Mouse (Mus musculus) midbrain, postnatal 0 days (tissue): ENCODE measurements around the gene Extl1. TPM values are rescaled to one million over a fixed set of nuclear protein-coding genes. Genes with fewer than 3 reads are reported as not detected.

ENCODE experiments used
- ATAC-seq: fragments of 200-750 bp; cut with Nextera tagmentation; 2 replicates; pipeline ENCODE4 v1.8.0; 2017; ENCODE audit warnings: moderate number of reproducible peaks, mild to moderate bottlenecking, moderate TSS enrichment, moderate library complexity; ENCODE audit not compliant: low FRiP score
- DNase-seq: peaks from one replicate; pipeline ENCODE4 v3.0.0-alpha.2; 2015; ENCODE audit warnings: low spot score
- H3K27ac ChIP-seq: fragments of 300-500 bp; sonication (generic); 2 replicates; pipeline ENCODE4 v1.5.1; 2014; ENCODE audit warnings: low read depth, mild to moderate bottlenecking, low read length, mixed read lengths
- H3K27me3 ChIP-seq: fragments of 300-500 bp; sonication (generic); 2 replicates; pipeline ENCODE4 v1.6.1; 2014; ENCODE audit warnings: low read length, control low read depth, mixed read lengths; ENCODE audit not compliant: insufficient read depth
- H3K36me3 ChIP-seq: fragments of 300-500 bp; sonication (generic); 2 replicates; pipeline ENCODE4 v1.6.1; 2014; ENCODE audit warnings: low read length, control low read depth, mixed read lengths; ENCODE audit not compliant: insufficient read depth
- H3K4me1 ChIP-seq: fragments of 300-500 bp; sonication (generic); 2 replicates; pipeline ENCODE4 v1.6.1; 2014; ENCODE audit warnings: mild to moderate bottlenecking, control low read depth, antibody characterized with exemption, low read length, mixed read lengths; ENCODE audit not compliant: insufficient read depth
- H3K4me2 ChIP-seq: fragments of 300-500 bp; sonication (generic); 2 replicates; pipeline ENCODE4 v1.6.1; 2014; ENCODE audit warnings: low read depth, mild to moderate bottlenecking, low read length, mixed read lengths; ENCODE audit not compliant: poor library complexity, severe bottlenecking
- H3K4me3 ChIP-seq: fragments of 300-500 bp; sonication (generic); 2 replicates; pipeline ENCODE4 v1.5.1; 2014; ENCODE audit warnings: low read depth, mild to moderate bottlenecking, low read length, moderate library complexity
- H3K9ac ChIP-seq: fragments of 300-500 bp; sonication (generic); replicated peaks from 2 replicates; pipeline ENCODE4 v1.6.1; 2014; ENCODE audit warnings: mild to moderate bottlenecking, low read length, moderate library complexity, mixed read lengths; ENCODE audit not compliant: poor library complexity, severe bottlenecking
- H3K9me3 ChIP-seq: fragments of 300-500 bp; sonication (generic); 2 replicates; pipeline ENCODE4 v1.6.1; 2016; ENCODE audit warnings: low read length, control low read depth
- CTCF ChIP-seq: IDR thresholded peaks from 2 replicates; pipeline ENCODE4 v1.5.1; 2016; ENCODE audit warnings: antibody characterized with exemption, mild to moderate bottlenecking
- WGBS: fragments of 180-500 bp; shearing (Covaris S2); extraction: QIAGEN DNeasy Blood & Tissue Kit; methylation state at CpG from one replicate; pipeline ENCODE4 v1.1.7; 2014; 5-methylcytosine and 5-hydroxymethylcytosine counted together
- polyA plus RNA-seq: library from polyadenylated mRNA; unstranded; fragments of >200 nt; fragmentation: Nextera tagmentation; extraction: Ambion mirVana; gene quantifications from 2 replicates; pipeline ENCODE4 v1.2.1, GENCODE M21; 2015
- total RNA-seq: library from RNA; depleted of rRNA; stranded (reverse); fragments of >200 nt; gene quantifications from 2 replicates; pipeline ENCODE4 v1.2.3, GENCODE M21; 2014

Extl1 gene
- total and polyA plus RNA-seq, 2 experiments from 2014 or later, result 0.79 to 2.1 TPM

DNA sequence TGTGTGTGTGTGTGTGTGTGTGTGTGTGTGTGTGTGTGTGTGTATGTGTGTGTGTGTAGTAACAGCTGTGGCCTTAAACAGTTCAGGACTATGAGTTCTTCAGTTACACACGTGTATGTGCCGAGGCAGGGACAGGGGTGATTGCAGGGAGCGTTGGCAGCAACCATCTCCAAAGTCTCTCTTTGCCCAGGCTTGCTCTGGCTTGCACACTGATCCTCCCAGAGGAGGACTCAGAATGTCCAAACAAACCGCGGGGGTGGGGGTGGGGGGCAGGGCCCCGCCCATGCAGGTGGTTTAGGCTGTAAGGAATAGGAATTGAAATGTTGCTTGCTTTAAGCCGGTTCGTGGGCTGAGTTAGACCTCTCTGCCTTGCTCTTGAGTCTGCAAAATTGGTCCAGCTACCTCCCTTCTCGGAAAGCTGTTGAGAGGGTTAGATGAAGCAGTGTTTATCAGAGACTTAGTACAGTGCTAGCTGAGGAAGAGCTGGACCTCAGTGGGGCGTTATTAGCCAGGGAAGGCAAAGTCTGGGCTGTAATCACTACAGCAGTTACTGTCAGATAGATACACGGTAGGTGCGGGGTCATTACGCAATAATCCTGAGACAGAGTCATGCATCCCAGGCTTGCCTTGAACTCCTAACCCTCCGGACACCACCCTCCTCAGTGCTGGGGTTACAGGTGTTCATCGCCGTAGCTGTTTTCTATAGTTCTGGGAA lies 18.4 kb upstream of the Extl1 start:
- H3K4me2 ChIP-seq, result peak overlapping the region; percentile 54
- H3K9me3 ChIP-seq, result no peaks in the 10 kb centered on the region
- no peaks in the 10 kb centered on the region for H3K27me3 ChIP-seq
- H3K36me3 ChIP-seq, result no peaks in the 10 kb centered on the region
- H3K4me3 ChIP-seq, result no peak overlapping the region; the same call in 1 of the 2 replicates
- DNase-seq (no peak), ATAC-seq (peak; percentile 24; the same call in 1 of the 2 replicates)
- TF ChIP-seq CTCF, result no peak
- WGBS, result 64% methylated on average over 15 of the region's 16 CpGs
- peak overlapping the region; percentile 44; the same call in 1 of the 2 replicates for H3K9ac ChIP-seq
- H3K27ac ChIP-seq, result peak overlapping the region; percentile 75
- 0 out of 2 replicates have a peak, but pooled peaks cover 4% of the 10 kb centered on the region for H3K4me1 ChIP-seq

DNA sequence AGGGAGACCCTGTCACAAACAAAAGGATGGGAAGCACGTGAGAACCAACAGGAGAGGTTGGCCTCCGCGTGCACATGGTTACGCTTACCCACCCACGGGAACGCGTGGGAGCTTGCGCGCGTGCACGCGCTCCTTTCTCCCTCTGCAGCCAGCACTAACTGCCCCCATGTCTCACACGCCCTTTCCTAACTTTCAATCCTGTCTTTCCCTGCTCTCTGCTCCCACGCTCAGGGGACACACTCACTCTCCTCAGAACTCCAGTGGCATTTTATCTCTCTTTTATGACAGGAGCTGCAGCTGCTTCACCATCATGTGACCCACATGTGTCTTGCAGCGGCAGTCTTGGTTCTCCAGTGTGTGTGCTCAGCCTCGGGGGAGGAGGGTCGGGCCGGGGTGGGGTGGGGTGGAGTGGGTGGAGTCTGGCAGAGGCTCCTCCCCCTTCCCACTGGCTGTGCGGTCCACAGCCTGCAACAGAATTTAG lies 17.6 kb upstream of the Extl1 start:
- H3K36me3 ChIP-seq, result no peaks in the 10 kb centered on the region
- ATAC-seq (peak; percentile 79), DNase-seq (peak; percentile 70)
- no peaks in the 10 kb centered on the region for H3K27me3 ChIP-seq
- H3K27ac ChIP-seq, result peak overlapping the region; percentile 75
- 0 out of 2 replicates have a peak, but pooled peaks have one; percentile 6 for TF ChIP-seq CTCF
- H3K9ac ChIP-seq, result peak overlapping the region; percentile 44
- no peaks in the 10 kb centered on the region for H3K9me3 ChIP-seq
- WGBS, result 3% methylated on average over 19 of the region's 19 CpGs
- H3K4me3 ChIP-seq, result peak overlapping the region; percentile 34
- 0 out of 2 replicates have a peak, but pooled peaks cover 4% of the 10 kb centered on the region for H3K4me1 ChIP-seq
- peak overlapping the region; percentile 54 for H3K4me2 ChIP-seq

DNA sequence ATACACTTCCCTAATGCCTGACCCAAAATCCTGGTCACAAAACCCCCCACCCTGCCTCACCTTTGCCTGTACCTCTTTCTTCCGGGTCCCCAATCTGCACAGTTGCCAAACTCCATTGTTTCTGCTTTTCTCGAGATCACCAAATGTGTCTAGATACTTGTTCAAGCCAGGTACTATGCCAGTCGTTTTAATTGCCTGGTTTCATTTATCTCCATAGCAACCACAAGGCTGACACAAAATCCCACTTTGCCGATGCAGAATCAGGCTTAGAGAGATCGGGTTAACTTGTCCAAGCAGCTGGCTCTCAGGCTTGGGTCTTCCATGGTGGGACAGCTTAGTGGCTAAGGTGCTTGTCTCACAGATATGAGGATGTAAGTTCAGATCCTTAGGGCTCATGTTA lies 16.6 kb upstream of the Extl1 start:
- Histone ChIP-seq H3K27ac (peak overlapping the region; percentile 75), H3K9ac (no peak overlapping the region), H3K27me3 (no peaks in the 10 kb centered on the region), H3K4me3 (0 out of 2 replicates have a peak overlapping the region, but pooled peaks have one; percentile 1), H3K4me1 (0 out of 2 replicates have a peak, but pooled peaks cover 4% of the 10 kb centered on the region), H3K36me3 (no peaks in the 10 kb centered on the region), H3K4me2 (peak overlapping the region; percentile 54), H3K9me3 (no peaks in the 10 kb centered on the region)
- ATAC-seq (no peak), DNase-seq (peak; percentile 65)
- no peak for TF ChIP-seq CTCF
- WGBS, result 22% methylated on average over 5 of the region's 5 CpGs

DNA sequence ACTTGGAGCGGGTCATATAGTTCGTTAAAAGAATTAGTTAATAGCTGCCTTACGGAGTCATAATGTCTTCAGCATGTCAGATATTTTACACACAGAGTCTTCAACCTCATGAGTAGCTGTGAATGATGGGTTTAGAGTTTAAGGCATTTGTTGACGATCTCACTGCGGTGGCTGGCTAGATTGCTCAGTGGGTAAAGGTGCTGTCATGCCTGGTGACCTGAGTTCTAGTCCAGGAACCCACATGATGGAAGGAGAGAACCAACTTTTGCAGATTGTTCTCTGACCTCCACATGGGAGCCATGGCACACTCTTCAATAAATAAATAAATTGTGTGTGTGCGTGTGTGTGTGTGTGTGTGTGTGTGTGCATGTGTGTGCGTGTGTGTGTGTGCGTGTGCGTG lies 14.1 kb upstream of the Extl1 start:
- Histone ChIP-seq H3K27me3 (no peaks in the 10 kb centered on the region), H3K4me2 (no peak overlapping the region), H3K4me3 (no peak overlapping the region), H3K27ac (no peak overlapping the region), H3K9ac (no peak overlapping the region), H3K9me3 (no peaks in the 10 kb centered on the region), H3K36me3 (no peaks in the 10 kb centered on the region), H3K4me1 (0 out of 2 replicates have a peak, but pooled peaks cover 4% of the 10 kb centered on the region)
- WGBS, result 86% methylated on average over 9 of the region's 9 CpGs
- ATAC-seq, result no peak
- DNase-seq, result no peak
- TF ChIP-seq CTCF, result no peak

DNA sequence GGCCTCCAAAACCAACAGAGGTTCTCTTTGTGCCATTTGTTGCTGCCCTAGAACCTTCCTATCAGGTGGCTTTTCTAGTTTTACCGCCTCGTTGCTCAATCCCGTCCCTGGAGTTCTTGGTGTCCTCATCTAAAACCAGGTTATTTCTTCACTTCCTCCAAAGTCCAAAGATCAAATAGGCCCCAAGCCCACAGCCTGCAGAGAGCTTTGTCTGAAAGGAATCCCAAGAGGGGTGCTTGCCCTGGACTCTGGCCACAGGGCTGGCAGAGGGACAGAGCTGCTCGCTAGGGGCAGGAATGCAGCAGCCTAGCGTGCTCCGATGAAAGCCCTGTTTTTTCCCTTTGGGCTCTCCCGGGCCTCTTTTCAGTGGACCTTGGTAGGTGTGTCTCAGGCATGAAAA lies 13.5 kb upstream of the Extl1 start:
- Histone ChIP-seq H3K36me3 (no peaks in the 10 kb centered on the region), H3K4me1 (0 out of 2 replicates have a peak, but pooled peaks cover 2% of the 10 kb centered on the region), H3K4me2 (peak overlapping the region; percentile 82), H3K4me3 (0 out of 2 replicates have a peak overlapping the region, but pooled peaks have one; percentile 5), H3K9ac (no peak overlapping the region), H3K27ac (peak overlapping the region; percentile 33; the same call in 1 of the 2 replicates), H3K9me3 (no peaks in the 10 kb centered on the region), H3K27me3 (no peaks in the 10 kb centered on the region)
- DNase-seq (peak; percentile 58), ATAC-seq (no peak)
- TF ChIP-seq CTCF, result no peak; the same call in 1 of the 2 replicates
- WGBS, result 21% methylated on average over 7 of the region's 7 CpGs
